Mouse (Mus musculus) ES-Bruce4 (cell line): Measurements from ENCODE around the gene Spi1. TPM values are rescaled to one million over a fixed set of nuclear protein-coding genes. Genes with fewer than 3 reads are reported as not detected.

ENCODE experiments used
- H3K27ac ChIP-seq: 2 replicates; pipeline ENCODE4 v1.5.1; 2012; ENCODE audit warnings: low read length, inconsistent platforms; ENCODE audit not compliant: insufficient read depth
- H3K27me3 ChIP-seq: 2 replicates; pipeline ENCODE4 v1.6.1; 2012; ENCODE audit warnings: mild to moderate bottlenecking, low read length, inconsistent platforms; ENCODE audit not compliant: control insufficient read depth, poor library complexity, insufficient read depth, severe bottlenecking
- H3K36me3 ChIP-seq: 2 replicates; pipeline ENCODE4 v1.6.1; 2012; ENCODE audit warnings: inconsistent platforms, mild to moderate bottlenecking, low read length, moderate library complexity; ENCODE audit not compliant: control insufficient read depth, poor library complexity, insufficient read depth, severe bottlenecking
- H3K4me1 ChIP-seq: one replicate; pipeline ENCODE4 v1.8.1; 2011; ENCODE audit warnings: low read length; ENCODE audit not compliant: control insufficient read depth, insufficient read depth
- H3K4me3 ChIP-seq: 2 replicates; pipeline ENCODE4 v1.5.1; 2011; ENCODE audit warnings: low read depth, mild to moderate bottlenecking, low read length
- H3K9ac ChIP-seq: 2 replicates; pipeline ENCODE4 v1.6.1; 2012; ENCODE audit warnings: low read depth, mild to moderate bottlenecking, inconsistent platforms; ENCODE audit not compliant: poor library complexity, severe bottlenecking
- H3K9me3 ChIP-seq: replicated peaks from 2 replicates; pipeline ENCODE4 v1.6.1; 2012; ENCODE audit warnings: mild to moderate bottlenecking, low read length, inconsistent platforms; ENCODE audit not compliant: control insufficient read depth, poor library complexity, insufficient read depth, severe bottlenecking
- CTCF ChIP-seq: IDR thresholded peaks from one replicate; pipeline ENCODE4 v1.8.1; 2011; ENCODE audit warnings: low read depth, low read length
- EP300 ChIP-seq: IDR thresholded peaks from 2 replicates; pipeline ENCODE4 v1.6.1; 2011; ENCODE audit warnings: low read depth, low read length; ENCODE audit not compliant: insufficient read depth
- POLR2A ChIP-seq: IDR thresholded peaks from one replicate; pipeline ENCODE4 v1.8.1; 2011; ENCODE audit warnings: low read length; ENCODE audit not compliant: insufficient read depth
- polyA plus RNA-seq: library from polyadenylated mRNA; stranded (reverse); fragments of >200 nt; gene quantifications from 2 replicates; pipeline ENCODE4 v1.2.4, GENCODE M21; 2011; ENCODE audit warnings: low read depth; ENCODE audit not compliant: missing spikeins, insufficient read depth, insufficient read length

The Spi1 gene
- polyA plus RNA-seq, 1 experiment, result not detected

- Histone ChIP-seq H3K9me3 (no peaks in the 10 kb centered on the region), H3K27ac (no peak overlapping the region), H3K27me3 (no peaks in the 10 kb centered on the region), H3K36me3 (peaks cover 38% of the 10 kb centered on the region), H3K9ac (no peak overlapping the region), H3K4me3 (no peak overlapping the region), H3K4me1 (no peaks in the 10 kb centered on the region)
- TF ChIP-seq EP300 (no peak), POLR2A (no peak), CTCF (no peak)
Observed at GRCm38 (mm10) chr2:91059376-91059775, 22.8 kb upstream of the Spi1 start.

- H3K4me3 ChIP-seq, result no peak overlapping the region
- no peaks in the 10 kb centered on the region for H3K4me1 ChIP-seq
- H3K36me3 ChIP-seq, result peaks cover 35% of the 10 kb centered on the region
Observed at GRCm38 (mm10) chr2:91060544-91061355, 21.4 kb upstream of the Spi1 start.

GRCm38 (mm10) chr2:91061849-91062481 lies 20.2 kb upstream of the Spi1 start:
- Histone ChIP-seq H3K27me3 (no peaks in the 10 kb centered on the region), H3K9ac (no peak overlapping the region), H3K36me3 (peaks cover 22% of the 10 kb centered on the region), H3K4me3 (no peak overlapping the region), H3K27ac (no peak overlapping the region), H3K4me1 (no peaks in the 10 kb centered on the region), H3K9me3 (no peaks in the 10 kb centered on the region)
- TF ChIP-seq EP300 (no peak), CTCF (no peak), POLR2A (no peak)

More at GRCm38 (mm10) chr2:91060544-91061355, 21.4 kb upstream of the Spi1 start:
- H3K9ac ChIP-seq, result no peak overlapping the region
- H3K27ac ChIP-seq, result no peak overlapping the region
- no peaks in the 10 kb centered on the region for H3K9me3 ChIP-seq
- no peak for TF ChIP-seq EP300
- TF ChIP-seq CTCF, result peak; percentile 52
- TF ChIP-seq POLR2A, result no peak
- no peaks in the 10 kb centered on the region for H3K27me3 ChIP-seq

- peaks cover 13% of the 10 kb centered on the region for H3K36me3 ChIP-seq
- no peak overlapping the region for H3K4me3 ChIP-seq
- TF ChIP-seq CTCF (no peak), EP300 (no peak), POLR2A (no peak)
- H3K27ac ChIP-seq, result no peak overlapping the region
- H3K9ac ChIP-seq, result no peak overlapping the region
- H3K4me1 ChIP-seq, result no peaks in the 10 kb centered on the region
- no peaks in the 10 kb centered on the region for H3K27me3 ChIP-seq
- no peaks in the 10 kb centered on the region for H3K9me3 ChIP-seq
Observed at GRCm38 (mm10) chr2:91062779-91063606, 19.2 kb upstream of the Spi1 start.

- H3K36me3 ChIP-seq, result peaks cover 3% of the 10 kb centered on the region; the same call in 1 of the 2 replicates
- H3K9ac ChIP-seq, result no peak overlapping the region
- no peak overlapping the region for H3K4me3 ChIP-seq
- no peak overlapping the region for H3K27ac ChIP-seq
- no peaks in the 10 kb centered on the region for H3K4me1 ChIP-seq
- H3K9me3 ChIP-seq, result no peaks in the 10 kb centered on the region
- no peaks in the 10 kb centered on the region for H3K27me3 ChIP-seq
- TF ChIP-seq POLR2A (no peak), CTCF (peak; percentile 19)
Observed at GRCm38 (mm10) chr2:91064211-91064610, 18.0 kb upstream of the Spi1 start.
